Mouse (Mus musculus): Measurements from ENCODE around the gene Ugcg.

GRCm38 (mm10) chr4:59149043-59149442, 40.0 kb upstream of the Ugcg start:
- no peak for TF ChIP-seq POLR2A (IDR thresholded peaks at IDR 0.05; ENCODE audit: low read depth, low read length)
- TF ChIP-seq CTCF (IDR thresholded peaks at IDR 0.05; ENCODE audit: extremely low read depth, insufficient read depth, insufficient read length, insufficient replicate concordance), result no peak
